Mouse (Mus musculus) Muller cell, postnatal 12 days (primary cell): ENCODE results near the gene Lin7a.
"Not testable (repeated sequence)": the region's sequence is repeated elsewhere in the genome, so short reads cannot be mapped to it uniquely, and the experiment has no call there.

ENCODE experiments used
- DNase-seq: peaks from one replicate; pipeline ENCODE4 v3.0.0-alpha.2; 2015; ENCODE audit errors: inconsistent ontology term

Lin7a gene

GRCm38 (mm10) chr10:107237076-107237475 lies 34.4 kb upstream of the Lin7a start:
- no peak for DNase-seq

GRCm38 (mm10) chr10:107237736-107238135 lies 33.8 kb upstream of the Lin7a start:
- DNase-seq, result no peak

DNA sequence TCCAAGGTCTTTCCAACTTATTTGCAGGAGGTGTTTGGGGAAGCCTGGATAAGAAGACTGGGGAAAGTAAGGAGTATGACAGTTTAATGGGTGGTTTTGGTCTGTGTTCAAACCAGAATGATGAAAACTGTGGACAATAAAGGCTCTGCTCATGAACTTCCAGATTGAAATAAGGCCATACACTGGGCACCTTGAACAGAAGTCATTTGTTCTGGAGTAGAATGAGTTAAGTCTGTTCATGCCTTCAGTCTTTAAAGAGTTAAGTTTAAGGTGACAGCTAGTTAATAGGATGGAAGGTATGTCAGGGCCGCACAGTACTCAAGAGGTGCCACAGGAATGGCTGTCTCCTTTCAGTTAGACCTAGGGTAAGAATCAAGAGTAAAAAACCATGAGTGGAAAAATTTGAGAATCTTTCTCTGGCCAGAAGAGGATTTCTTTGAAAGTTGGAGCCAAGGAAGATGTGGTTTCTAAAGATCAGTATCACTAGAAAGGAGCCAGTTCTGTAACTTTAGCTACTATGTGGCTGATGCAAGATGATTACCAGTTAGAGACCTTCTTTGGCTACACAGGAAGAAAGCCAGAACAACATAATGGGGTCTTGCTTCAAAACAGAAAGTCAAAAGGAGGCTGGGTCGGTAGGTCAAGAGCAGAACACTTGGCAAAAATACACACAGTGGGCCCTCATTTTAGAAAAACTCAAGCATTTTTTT lies 33.2 kb upstream of the Lin7a start:
- DNase-seq, result no peak

- peak; percentile 9 for DNase-seq
These were observed 32.5 kb upstream of the Lin7a start for GRCm38 (mm10) chr10:107238861-107239435.

DNA sequence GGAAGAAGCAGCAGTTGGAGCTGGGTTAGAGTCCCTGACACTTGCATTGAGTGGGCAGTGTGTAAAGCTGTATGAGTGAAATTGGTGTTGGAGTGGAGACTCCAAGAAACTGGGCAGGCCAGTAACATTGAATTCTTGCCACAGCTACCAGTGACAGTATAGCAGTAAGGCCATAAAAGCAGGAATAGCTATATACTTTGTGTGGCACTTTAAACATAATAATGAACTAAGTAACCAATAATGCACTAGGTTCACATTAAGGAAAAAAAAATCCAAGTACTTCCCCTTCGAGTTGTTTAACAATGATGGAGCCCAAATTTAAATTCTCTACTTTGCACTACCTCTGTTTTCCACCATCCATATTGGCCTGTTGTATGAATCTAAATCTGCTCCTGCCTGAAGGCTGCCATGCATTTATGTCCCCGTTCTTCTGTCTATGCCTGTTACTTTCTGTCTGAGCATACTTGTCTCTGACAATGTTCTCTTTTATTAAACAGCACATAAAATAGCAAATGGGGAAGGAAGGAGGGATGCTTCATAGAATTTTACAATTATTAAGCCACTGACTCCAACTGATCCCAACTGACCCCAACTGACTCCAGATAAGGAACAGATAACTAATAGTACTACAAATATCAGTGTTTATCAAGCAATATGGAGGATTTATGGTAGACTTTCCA lies 31.7 kb upstream of the Lin7a start:
- no peak for DNase-seq

DNA sequence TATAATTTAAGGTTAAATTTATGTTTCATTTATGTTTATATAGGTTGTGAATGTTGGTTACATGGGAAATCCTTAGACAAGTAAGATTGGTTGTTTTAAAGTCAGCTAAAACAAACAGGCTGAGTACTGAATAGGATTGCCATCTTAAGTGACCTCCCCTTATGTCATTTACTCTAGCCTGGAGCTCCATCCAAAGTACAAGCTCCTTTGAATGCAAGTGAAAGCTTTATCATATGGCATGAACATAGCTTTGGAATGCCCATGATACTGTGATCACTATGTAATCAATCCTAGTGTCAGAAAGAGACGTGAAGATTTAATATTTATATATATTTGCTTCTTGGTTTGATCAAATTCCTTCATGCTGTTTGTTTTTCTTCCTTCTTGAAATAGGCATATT lies 31.0 kb upstream of the Lin7a start:
- no peak for DNase-seq

DNA sequence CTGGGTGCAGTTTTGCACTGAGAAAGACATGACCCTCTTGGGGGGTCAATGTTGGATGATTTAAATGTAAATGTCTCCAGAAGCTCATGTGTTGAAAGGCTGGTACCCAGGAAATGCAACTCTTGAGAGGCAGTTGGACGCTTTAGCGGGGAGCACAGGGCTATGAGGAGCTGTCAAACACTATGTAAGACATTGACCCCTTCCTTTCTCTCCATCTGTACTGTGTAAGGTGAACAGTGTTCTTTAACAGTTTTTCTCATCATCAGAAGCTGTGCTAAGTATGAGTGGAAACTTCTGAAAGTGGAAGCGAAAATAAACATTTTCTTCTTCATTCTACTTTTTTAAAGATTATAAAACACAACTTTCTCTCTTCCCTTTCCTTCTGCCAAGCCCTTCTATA lies 30.5 kb upstream of the Lin7a start:
- DNase-seq, result no peak

DNA sequence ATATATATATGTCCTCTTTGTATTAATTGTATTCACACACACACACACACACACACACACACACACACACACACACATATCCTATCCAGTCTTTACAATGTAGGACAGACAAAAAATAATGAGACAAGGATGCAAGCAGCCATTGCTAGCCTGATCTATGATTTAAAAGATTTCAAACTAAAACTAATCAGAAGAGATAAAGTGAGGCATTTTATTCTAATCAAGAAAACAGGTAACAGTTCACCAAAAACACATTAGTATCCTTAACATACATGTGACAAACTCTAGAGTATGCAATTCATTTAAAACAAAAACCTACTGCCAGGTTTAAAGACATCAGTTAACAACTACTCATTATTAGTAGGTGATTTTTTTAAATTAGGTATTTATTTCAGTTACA lies 30.1 kb upstream of the Lin7a start:
- no peak for DNase-seq

GRCm38 (mm10) chr10:107241999-107242398 lies 29.5 kb upstream of the Lin7a start:
- DNase-seq, result not testable (repeated sequence)

DNA sequence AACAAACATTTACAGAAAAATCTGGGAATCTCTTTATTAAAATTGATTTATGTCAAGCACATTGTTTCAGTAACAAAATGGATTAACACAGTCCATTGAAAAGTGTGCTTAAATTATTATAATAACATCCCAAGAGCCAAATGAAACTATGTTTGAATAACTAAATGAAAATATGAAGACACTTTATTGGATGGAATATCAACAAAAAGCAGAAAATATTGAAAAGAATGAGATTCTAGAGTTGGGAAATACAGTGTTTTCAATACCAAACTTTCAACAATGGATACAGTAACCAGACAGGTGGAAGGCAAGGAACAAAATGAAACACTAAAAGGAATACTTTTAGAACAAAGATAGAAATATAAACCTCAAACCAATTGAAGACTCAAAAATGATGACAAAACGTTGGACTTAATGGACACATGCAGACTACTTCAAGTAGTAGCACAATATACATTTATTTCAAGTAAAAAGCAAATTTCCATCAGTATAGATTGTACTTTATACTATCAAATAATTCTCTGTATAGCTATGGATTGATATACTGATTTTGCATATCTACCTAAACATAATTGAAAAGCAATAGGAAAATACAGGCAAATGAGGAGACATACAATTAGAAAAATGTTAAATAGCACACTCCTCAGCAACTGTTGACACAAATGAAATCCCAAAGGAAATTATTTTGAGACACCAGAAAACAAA lies 28.6 kb upstream of the Lin7a start:
- DNase-seq, result no peak

DNA sequence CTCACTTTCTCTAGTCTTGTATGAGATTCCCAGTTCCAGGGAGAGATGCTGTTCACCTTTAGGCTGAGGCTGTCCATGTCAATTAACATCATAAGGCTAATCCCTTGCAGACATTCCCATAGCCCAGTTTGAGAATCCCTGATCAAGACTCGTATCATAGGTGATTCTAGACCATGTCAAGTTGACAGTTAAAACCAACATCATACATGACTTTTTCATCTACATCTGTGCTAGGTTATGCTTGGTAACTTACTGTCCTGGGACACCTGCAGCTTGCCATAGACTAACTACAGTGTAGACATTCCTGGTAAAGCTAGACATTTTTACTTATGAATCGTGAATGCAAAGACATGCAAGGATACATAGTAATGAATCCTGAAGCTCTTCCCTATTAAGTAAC lies 27.3 kb upstream of the Lin7a start:
- no peak for DNase-seq

- no peak for DNase-seq
These were observed 26.6 kb upstream of the Lin7a start for GRCm38 (mm10) chr10:107244691-107245530.

- DNase-seq, result no peak
These were observed 26.0 kb upstream of the Lin7a start for GRCm38 (mm10) chr10:107245531-107245840.

DNA sequence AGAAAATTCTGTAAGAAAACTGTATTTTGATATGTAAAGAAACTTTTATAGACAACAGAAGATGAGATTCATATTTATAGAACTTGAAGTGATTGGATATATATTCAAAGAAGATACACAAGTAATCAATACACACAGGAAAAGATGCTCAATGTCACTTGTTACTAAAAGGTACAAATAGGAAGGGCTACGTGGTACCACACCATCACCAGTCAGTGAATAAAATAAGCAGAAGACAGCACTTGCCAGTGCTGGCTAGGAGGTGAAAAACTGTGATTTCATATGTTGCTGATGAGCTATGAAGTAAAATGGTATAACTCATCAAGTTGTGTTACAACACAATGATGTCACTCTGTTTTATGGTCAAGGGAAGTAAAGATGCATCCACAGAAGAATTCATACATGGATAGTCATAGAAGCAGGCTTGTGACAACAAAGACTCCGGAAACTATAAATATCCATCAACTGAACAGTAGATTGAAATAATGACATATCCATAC lies 25.5 kb upstream of the Lin7a start:
- no peak for DNase-seq

GRCm38 (mm10) chr10:107247001-107247670 lies 24.4 kb upstream of the Lin7a start:
- no peak for DNase-seq

GRCm38 (mm10) chr10:107248481-107248880 lies 23.0 kb upstream of the Lin7a start:
- DNase-seq, result no peak

- DNase-seq, result no peak
These were observed 22.4 kb upstream of the Lin7a start for GRCm38 (mm10) chr10:107249056-107249455.

- DNase-seq, result no peak
These were observed 21.8 kb upstream of the Lin7a start for GRCm38 (mm10) chr10:107249606-107250186.

GRCm38 (mm10) chr10:107250346-107251210 lies 20.9 kb upstream of the Lin7a start:
- DNase-seq, result no peak

DNA sequence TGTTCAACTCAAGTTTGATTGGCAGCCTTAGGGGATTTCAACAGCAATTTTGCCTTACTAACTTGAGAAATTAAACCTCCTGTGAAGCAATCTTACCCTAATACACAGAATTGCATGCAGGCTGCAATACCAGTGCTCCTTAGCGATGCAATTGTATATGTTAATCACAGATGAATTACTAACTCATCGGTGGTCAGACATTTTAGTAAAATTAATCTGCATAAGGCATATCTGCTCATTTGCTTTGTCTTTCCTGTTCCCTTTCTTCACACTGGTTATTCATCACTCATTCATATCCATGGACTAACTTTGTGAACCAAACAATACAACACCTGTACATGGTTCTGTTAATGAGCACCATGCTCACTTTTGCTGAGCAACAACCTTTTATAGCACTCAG lies 20.2 kb upstream of the Lin7a start:
- DNase-seq, result no peak
